Mouse (Mus musculus): ENCODE results near the gene Ccl4. TPM values are rescaled to one million over a fixed set of nuclear protein-coding genes. Genes with fewer than 3 reads are reported as not detected.

The Ccl4 gene
- total and polyA plus RNA-seq, 2 experiments: 1.1 TPM; not detected in 1

DNA sequence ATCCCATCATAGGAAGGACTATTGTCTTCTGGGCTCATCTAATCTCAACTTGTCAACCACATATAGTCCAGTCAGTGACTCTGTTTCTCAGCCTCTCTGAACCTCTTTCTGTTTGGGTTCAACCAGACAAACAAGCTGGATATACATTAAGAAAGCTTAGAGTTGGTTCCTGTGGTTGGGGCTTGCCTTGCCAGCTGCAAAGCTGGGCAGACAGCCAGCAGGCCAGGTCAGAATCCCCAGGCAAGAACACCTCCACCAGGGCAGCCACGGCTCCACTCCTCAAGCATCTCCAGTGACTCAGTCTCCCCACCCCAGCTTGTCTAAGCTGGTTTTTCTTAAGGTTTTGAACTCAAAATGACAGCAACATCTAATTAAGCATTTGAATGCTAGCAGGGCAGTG, 50.3 kb downstream of the Ccl4 start:
- Histone ChIP-seq H3K9ac (ENCODE audit: low read depth, low read length) (no peak overlapping the region), H3K27ac (replicated peaks; ENCODE audit: insufficient read depth, low read depth, low read length) (no peak overlapping the region), H3K27me3 (ENCODE audit: control insufficient read depth, insufficient read depth, low read length) (no peaks in the 10 kb centered on the region), H3K4me3 (ENCODE audit: insufficient read depth, low read depth, low read length) (no peak overlapping the region), H3K36me3 (ENCODE audit: control insufficient read depth, insufficient read depth, low read length) (no peaks in the 10 kb centered on the region), H3K79me2 (ENCODE audit: control insufficient read depth, insufficient read depth, low read length) (no peaks in the 10 kb centered on the region), H3K4me1 (ENCODE audit: control insufficient read depth, insufficient read depth, low read length) (no peaks in the 10 kb centered on the region)
- no peak for DNase-seq (ENCODE audit: extremely low read depth, low read depth, low spot score)
- TF ChIP-seq CTCF (IDR thresholded peaks at IDR 0.05; ENCODE audit: low read depth, low read length): no peak
- 57% methylated on average over 1 of the region's 1 CpGs for WGBS

DNA sequence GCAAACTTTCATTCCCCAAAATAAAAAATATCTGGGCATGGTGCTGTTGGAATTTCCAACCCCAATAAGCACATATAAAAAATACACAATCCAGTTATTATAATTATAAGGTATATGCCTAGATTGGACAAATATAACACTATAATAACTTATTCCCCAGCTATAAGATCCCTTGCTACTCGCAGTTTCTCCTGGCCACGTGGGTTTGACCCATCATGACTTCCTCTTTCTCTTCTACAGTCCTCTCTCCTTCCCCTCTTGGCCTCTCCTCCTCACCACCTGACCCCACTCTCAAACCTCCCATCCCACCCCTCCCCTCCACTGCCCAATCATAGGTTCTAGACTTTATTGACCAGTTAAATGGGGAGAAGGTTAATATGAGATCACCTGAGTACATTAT, 51.5 kb downstream of the Ccl4 start:
- Histone ChIP-seq H3K79me2 (ENCODE audit: control insufficient read depth, insufficient read depth, low read length) (no peaks in the 10 kb centered on the region), H3K9ac (ENCODE audit: low read depth, low read length) (no peak overlapping the region), H3K27me3 (ENCODE audit: control insufficient read depth, insufficient read depth, low read length) (no peaks in the 10 kb centered on the region), H3K4me3 (ENCODE audit: insufficient read depth, low read depth, low read length) (no peak overlapping the region), H3K27ac (replicated peaks; ENCODE audit: insufficient read depth, low read depth, low read length) (no peak overlapping the region), H3K4me1 (ENCODE audit: control insufficient read depth, insufficient read depth, low read length) (no peaks in the 10 kb centered on the region), H3K36me3 (ENCODE audit: control insufficient read depth, insufficient read depth, low read length) (no peaks in the 10 kb centered on the region)
- TF ChIP-seq CTCF (IDR thresholded peaks at IDR 0.05; ENCODE audit: low read depth, low read length) (no peak), POLR2A (IDR thresholded peaks at IDR 0.05; ENCODE audit: extremely low read depth, insufficient read depth, low read length) (no peak)
- no peak for DNase-seq (ENCODE audit: extremely low read depth, low read depth, low spot score)
- whole genome bisulfite sequencing: 77% methylated on average over 2 of the region's 2 CpGs

Other genes with a start within 250 kb of the Ccl4 start
- not detected in 2 replicates for gene Gas2l2, start 233.1 kb upstream of the Ccl4 start, total RNA-seq (2014; rRNA removed)
- not detected in 2 replicates for gene Gas2l2, start 233.1 kb upstream of the Ccl4 start, polyA plus RNA-seq (2012; rRNA removed)
- gene 1700020L24Rik, start 224.9 kb upstream of the Ccl4 start, total RNA-seq (2014; rRNA removed): not detected in 2 replicates
- not detected in 2 replicates for gene 1700020L24Rik, start 224.9 kb upstream of the Ccl4 start, polyA plus RNA-seq (2012; rRNA removed)
- gene Mmp28, start 199.5 kb upstream of the Ccl4 start, total RNA-seq (2014; rRNA removed): 0.18 and 0.27 TPM in 2 replicates
- gene Mmp28, start 199.5 kb upstream of the Ccl4 start, polyA plus RNA-seq (2012; rRNA removed): 0.26 and 0.29 TPM in 2 replicates
- gene Taf15, start 189.5 kb upstream of the Ccl4 start, total RNA-seq (2014; rRNA removed): 29.1 and 29.9 TPM in 2 replicates
- 7.1 and 8.5 TPM in 2 replicates for gene Taf15, start 189.5 kb upstream of the Ccl4 start, polyA plus RNA-seq (2012; rRNA removed)
- gene Heatr9, start 140.4 kb upstream of the Ccl4 start, total RNA-seq (2014; rRNA removed): not detected in 2 replicates
- not detected in 2 replicates for gene Heatr9, start 140.4 kb upstream of the Ccl4 start, polyA plus RNA-seq (2012; rRNA removed)
- gene Ccl5, start 132.1 kb upstream of the Ccl4 start, total RNA-seq (2014; rRNA removed): 0.37 and 1.1 TPM in 2 replicates
- gene Ccl5, start 132.1 kb upstream of the Ccl4 start, polyA plus RNA-seq (2012; rRNA removed): 7.2 and 13.2 TPM in 2 replicates
- 92.1 and 125 TPM in 2 replicates for gene Ccl9, start 83.9 kb upstream of the Ccl4 start, total RNA-seq (2014; rRNA removed)
- 45.5 and 61.7 TPM in 2 replicates for gene Ccl9, start 83.9 kb upstream of the Ccl4 start, polyA plus RNA-seq (2012; rRNA removed)
- 8.7 and 14.1 TPM in 2 replicates for gene Ccl6, start 69.5 kb upstream of the Ccl4 start, total RNA-seq (2014; rRNA removed)
- 2.5 and 3.3 TPM in 2 replicates for gene Ccl6, start 69.5 kb upstream of the Ccl4 start, polyA plus RNA-seq (2012; rRNA removed)
- not detected in 2 replicates for gene Rpl9-ps1, start 17.0 kb upstream of the Ccl4 start, total RNA-seq (2014; rRNA removed)
- not detected in 2 replicates for gene Rpl9-ps1, start 17.0 kb upstream of the Ccl4 start, polyA plus RNA-seq (2012; rRNA removed)
- gene Ccl3, start 13.2 kb upstream of the Ccl4 start, total RNA-seq (2014; rRNA removed): 0.18 TPM in 1 of 2 replicates, not detected in the other
- gene Ccl3, start 13.2 kb upstream of the Ccl4 start, polyA plus RNA-seq (2012; rRNA removed): 0.42 and 0.48 TPM in 2 replicates
- gene Wfdc17, start 41.4 kb downstream of the Ccl4 start, total RNA-seq (2014; rRNA removed): 40.9 and 46.0 TPM in 2 replicates
- gene Wfdc17, start 41.4 kb downstream of the Ccl4 start, polyA plus RNA-seq (2012; rRNA removed): 8.0 and 19.9 TPM in 2 replicates
- gene Wfdc18, start 46.4 kb downstream of the Ccl4 start, total RNA-seq (2014; rRNA removed): not detected in 2 replicates
- not detected in 2 replicates for gene Wfdc18, start 46.4 kb downstream of the Ccl4 start, polyA plus RNA-seq (2012; rRNA removed)
- gene Wfdc21, start 84.4 kb downstream of the Ccl4 start, total RNA-seq (2014; rRNA removed): 1,058 and 3,004 TPM in 2 replicates
- gene Wfdc21, start 84.4 kb downstream of the Ccl4 start, polyA plus RNA-seq (2012; rRNA removed): 2,463 and 2,494 TPM in 2 replicates
- 6.5 and 8.9 TPM in 2 replicates for gene Heatr6, start 91.1 kb downstream of the Ccl4 start, total RNA-seq (2014; rRNA removed)
- 9.7 and 9.8 TPM in 2 replicates for gene Heatr6, start 91.1 kb downstream of the Ccl4 start, polyA plus RNA-seq (2012; rRNA removed)
- 2.2 and 2.4 TPM in 2 replicates for gene Hnf1b, start 187.5 kb downstream of the Ccl4 start, total RNA-seq (2014; rRNA removed)
- gene Hnf1b, start 187.5 kb downstream of the Ccl4 start, polyA plus RNA-seq (2012; rRNA removed): 13.7 and 14.9 TPM in 2 replicates

All from liver, adult 2 months (tissue).